Mouse (Mus musculus) embryonic facial prominence, embryonic 15.5 days (tissue): ENCODE results near the gene Bcl7a. TPM values are rescaled to one million over a fixed set of nuclear protein-coding genes. Genes with fewer than 3 reads are reported as not detected.
A peak's percentile ranks its signal among the peaks of the same experiment; 100 is the strongest.

Experiments
- ATAC-seq: fragments of 200-750 bp; cut with Nextera tagmentation; 2 replicates; pipeline ENCODE4 v1.8.0; 2017; ENCODE audit warnings: low read depth, moderate TSS enrichment; ENCODE audit not compliant: insufficient number of reproducible peaks, low FRiP score, low TSS enrichment
- H3K27ac ChIP-seq: fragments of 300-500 bp; sonication (generic); replicated peaks from 2 replicates; pipeline ENCODE4 v1.5.1; 2015; ENCODE audit warnings: mild to moderate bottlenecking, inconsistent platforms
- H3K27me3 ChIP-seq: fragments of 300-500 bp; sonication (generic); 2 replicates; pipeline ENCODE4 v1.6.1; 2015; ENCODE audit warnings: inconsistent platforms
- H3K36me3 ChIP-seq: fragments of 300-500 bp; sonication (generic); 2 replicates; pipeline ENCODE4 v1.6.1; 2015; ENCODE audit warnings: mild to moderate bottlenecking, inconsistent platforms
- H3K4me1 ChIP-seq: fragments of 300-500 bp; sonication (generic); 2 replicates; pipeline ENCODE4 v1.6.1; 2015; ENCODE audit warnings: inconsistent platforms
- H3K4me2 ChIP-seq: fragments of 300-500 bp; sonication (generic); replicated peaks from 2 replicates; pipeline ENCODE4 v1.6.1; 2015; ENCODE audit warnings: mild to moderate bottlenecking, inconsistent platforms
- H3K4me3 ChIP-seq: fragments of 300-500 bp; sonication (generic); replicated peaks from 2 replicates; pipeline ENCODE4 v1.5.1; 2015; ENCODE audit warnings: mild to moderate bottlenecking, inconsistent platforms
- H3K9ac ChIP-seq: fragments of 300-500 bp; sonication (generic); 2 replicates; pipeline ENCODE4 v1.6.1; 2015; ENCODE audit warnings: inconsistent platforms
- H3K9me3 ChIP-seq: fragments of 300-500 bp; sonication (generic); replicated peaks from 2 replicates; pipeline ENCODE4 v1.6.1; 2016; ENCODE audit warnings: inconsistent platforms
- WGBS: fragments of 180-500 bp; shearing (Covaris S2); methylation state at CpG from one replicate; pipeline ENCODE4 v1.1.7; 2015; 5-methylcytosine and 5-hydroxymethylcytosine counted together
- polyA plus RNA-seq: library from polyadenylated mRNA; unstranded; fragments of >200 nt; fragmentation: Nextera tagmentation; extraction: Ambion mirVana; gene quantifications from 2 replicates; pipeline ENCODE4 v1.2.1, GENCODE M21; 2015

The Bcl7a gene
- polyA plus RNA-seq, 1 experiment from 2014 or later: 31.0 TPM

GRCm38 (mm10) chr5:123336205-123336961 is 7.3 kb upstream of the Bcl7a start:
- no peak for ATAC-seq
- Histone ChIP-seq H3K4me3 (no peak overlapping the region), H3K27ac (no peak overlapping the region), H3K9me3 (no peaks in the 10 kb centered on the region), H3K36me3 (no peaks in the 10 kb centered on the region), H3K4me2 (no peak overlapping the region), H3K27me3 (no peaks in the 10 kb centered on the region), H3K9ac (no peak overlapping the region), H3K4me1 (no peaks in the 10 kb centered on the region)
- 73% methylated on average over 4 of the region's 4 CpGs for WGBS

DNA sequence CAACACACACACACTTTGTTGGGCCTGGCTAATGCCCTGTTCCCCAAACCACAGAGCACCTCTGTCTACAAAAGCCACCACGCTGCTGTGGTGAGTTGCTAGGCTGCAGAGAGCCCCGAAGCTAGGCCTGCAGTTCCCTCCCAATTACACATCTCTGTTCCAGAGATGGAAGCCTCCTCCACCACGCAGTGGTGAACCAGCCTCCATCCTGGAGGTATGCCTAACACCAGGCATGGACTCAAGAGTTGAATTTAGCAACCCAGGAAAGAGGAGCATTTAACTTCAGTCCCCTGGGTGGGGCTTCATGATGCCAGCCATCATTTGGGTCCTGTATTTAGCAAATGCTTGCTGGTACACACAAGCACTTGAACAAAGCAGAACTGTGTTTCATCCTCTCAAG is 5.2 kb upstream of the Bcl7a start:
- Histone ChIP-seq H3K9me3 (no peaks in the 10 kb centered on the region), H3K27ac (no peak overlapping the region), H3K27me3 (no peaks in the 10 kb centered on the region), H3K4me2 (no peak overlapping the region), H3K9ac (no peak overlapping the region), H3K4me1 (peaks cover 3% of the 10 kb centered on the region), H3K4me3 (no peak overlapping the region), H3K36me3 (no peaks in the 10 kb centered on the region)
- no peak for ATAC-seq
- 63% methylated on average over 3 of the region's 3 CpGs for WGBS

DNA sequence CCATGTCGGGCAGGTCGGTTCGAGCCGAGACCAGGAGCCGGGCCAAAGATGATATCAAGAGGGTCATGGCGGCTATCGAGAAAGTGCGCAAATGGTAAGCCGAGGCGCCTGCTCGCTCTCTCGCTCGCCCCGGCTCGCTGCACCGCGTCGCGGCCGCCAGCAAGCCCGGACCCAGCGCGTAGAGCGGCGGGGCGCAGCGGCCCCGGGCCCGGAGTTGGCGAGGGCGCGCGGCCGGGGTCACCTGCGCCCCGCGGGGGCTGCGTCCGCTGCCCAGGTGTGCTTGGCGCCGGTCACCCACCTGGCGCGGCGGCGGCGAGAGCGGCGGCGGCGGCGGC is 961 bp downstream of the Bcl7a start:
- peak; percentile 37 for ATAC-seq
- Histone ChIP-seq H3K4me3 (peak overlapping the region; percentile 86), H3K4me2 (peak overlapping the region; percentile 84), H3K36me3 (no peaks in the 10 kb centered on the region), H3K27me3 (no peaks in the 10 kb centered on the region), H3K27ac (peak overlapping the region; percentile 98), H3K9ac (peak overlapping the region; percentile 89), H3K4me1 (peaks cover 31% of the 10 kb centered on the region), H3K9me3 (no peaks in the 10 kb centered on the region)
- under 1% methylated on average over 43 of the region's 51 CpGs for WGBS

DNA sequence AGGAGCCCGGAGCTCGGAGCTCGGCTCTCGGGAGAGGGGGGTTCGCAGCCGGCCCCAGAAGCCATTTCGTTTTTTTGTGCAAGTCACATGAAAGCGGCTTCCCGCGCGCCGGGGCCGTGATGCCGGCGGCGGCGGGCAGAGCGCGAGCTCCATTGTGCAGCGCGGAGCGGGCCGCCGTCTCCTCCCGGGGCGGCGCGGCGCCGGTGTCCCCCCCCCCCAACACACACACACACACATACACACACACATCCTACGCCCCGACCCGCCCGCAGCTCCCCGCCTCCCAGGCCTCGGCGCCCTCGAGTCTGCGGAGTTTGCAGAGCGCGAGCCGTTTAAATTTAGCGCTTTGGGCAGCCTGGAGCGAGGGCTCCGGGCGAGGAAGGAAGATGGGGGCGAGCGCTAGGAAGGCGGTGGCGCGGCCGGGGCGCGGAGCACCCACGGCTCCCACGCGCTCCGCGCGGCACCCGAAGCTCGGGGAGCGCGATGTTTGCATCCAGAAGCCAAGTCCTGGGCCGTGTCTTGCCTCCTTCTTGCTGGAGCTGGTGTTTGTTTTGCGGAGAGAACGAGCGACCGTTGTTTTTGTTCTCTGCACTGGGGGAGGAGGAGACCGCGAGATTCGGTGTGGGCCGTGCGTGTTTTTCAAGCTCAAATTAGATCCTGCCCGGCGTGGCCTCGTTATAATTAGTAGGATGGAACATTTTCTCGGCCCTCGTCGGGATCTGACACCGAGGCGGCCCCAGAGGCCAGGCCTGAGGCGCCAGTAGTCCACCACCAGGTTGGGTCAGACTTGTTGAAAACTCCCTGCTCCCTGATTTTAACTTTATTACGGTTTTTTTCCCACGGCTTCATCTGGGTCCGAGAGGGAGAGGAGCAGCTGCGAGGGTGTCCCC is 1.6 kb downstream of the Bcl7a start:
- under 1% methylated on average over 78 of the region's 87 CpGs for WGBS
- Histone ChIP-seq H3K4me1 (peaks cover 34% of the 10 kb centered on the region), H3K4me3 (peak overlapping the region; percentile 86), H3K27me3 (no peaks in the 10 kb centered on the region), H3K36me3 (no peaks in the 10 kb centered on the region), H3K9me3 (no peaks in the 10 kb centered on the region), H3K4me2 (peak overlapping the region; percentile 84), H3K27ac (peak overlapping the region; percentile 98), H3K9ac (peak overlapping the region; percentile 89)
- peak; percentile 45; the same call in 1 of the 2 replicates for ATAC-seq

DNA sequence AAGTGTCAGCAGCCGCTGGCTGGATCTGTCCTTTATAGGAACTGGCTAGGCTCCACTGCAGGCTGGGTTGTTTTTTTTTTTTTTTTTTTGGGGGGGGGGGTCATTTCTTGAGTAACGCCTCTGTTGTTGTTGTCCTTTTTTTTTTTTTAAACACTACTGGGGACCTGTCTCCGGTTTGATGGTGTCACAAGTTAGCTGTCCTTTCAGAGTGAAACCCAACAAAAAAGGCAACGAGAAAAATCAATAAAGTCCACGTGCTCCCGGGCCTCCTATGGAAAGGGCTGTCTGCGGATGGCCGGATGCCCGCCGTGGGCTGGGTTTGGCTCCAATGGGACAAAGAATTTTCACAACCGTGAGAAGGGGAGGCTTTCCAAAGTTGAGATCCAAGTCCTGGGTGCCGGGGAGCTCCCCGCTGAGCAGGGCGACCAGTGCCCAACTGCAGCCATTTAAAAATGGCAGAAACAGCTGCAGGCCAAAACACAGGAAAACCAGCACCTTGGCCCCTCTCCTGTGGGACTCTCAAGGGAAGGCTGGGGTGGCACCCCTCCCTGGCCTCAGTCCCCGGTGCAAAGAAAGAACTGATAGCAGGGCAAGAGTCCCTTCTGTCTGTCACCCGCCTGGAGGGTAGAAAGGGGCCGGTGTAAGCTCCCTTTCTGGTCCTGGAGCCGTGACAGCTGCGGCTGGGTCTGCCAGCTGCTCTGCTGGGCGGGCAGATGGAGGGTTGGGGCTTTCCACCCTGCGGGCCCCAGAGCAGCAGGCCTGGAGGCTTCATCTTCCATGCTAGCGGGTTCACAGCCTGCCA is 2.4 kb downstream of the Bcl7a start:
- H3K9me3 ChIP-seq: no peaks in the 10 kb centered on the region
- peak; percentile 51; the same call in 1 of the 2 replicates for ATAC-seq
- H3K27ac ChIP-seq: peak overlapping the region; percentile 98
- peaks cover 43% of the 10 kb centered on the region for H3K4me1 ChIP-seq
- no peaks in the 10 kb centered on the region for H3K36me3 ChIP-seq
- peak overlapping the region; percentile 84 for H3K4me2 ChIP-seq
- no peaks in the 10 kb centered on the region for H3K27me3 ChIP-seq
- H3K9ac ChIP-seq: peak overlapping the region; percentile 89; the same call in 1 of the 2 replicates
- H3K4me3 ChIP-seq: peak overlapping the region; percentile 86
- 1% methylated on average over 22 of the region's 22 CpGs for WGBS

DNA sequence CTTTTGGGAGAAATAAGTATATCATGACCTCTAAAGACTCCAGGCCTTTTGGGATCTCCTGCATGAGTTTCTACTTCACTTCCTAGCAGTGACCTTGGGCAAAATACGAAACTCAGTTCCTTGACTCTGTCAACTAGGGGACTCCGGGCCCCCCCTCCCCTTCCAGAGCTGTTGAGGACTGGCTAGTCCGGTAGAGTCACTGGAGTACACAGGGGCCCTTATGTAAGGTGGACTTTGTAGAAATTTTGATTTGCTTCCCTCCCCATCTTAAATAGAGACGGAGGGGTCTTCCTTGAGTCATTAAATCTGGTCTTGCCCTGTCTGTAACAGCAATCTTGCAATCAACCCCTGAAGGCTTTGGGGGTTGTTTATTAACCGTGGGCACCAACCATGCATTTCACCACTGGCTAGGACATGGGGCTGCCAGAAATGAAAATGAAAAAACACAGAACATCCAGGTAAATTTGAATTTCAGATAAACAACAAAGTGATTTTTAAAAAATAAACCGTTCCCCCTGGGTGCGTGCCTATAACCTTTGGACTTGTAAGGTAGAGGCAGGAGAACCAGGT is 3.2 kb downstream of the Bcl7a start:
- no peak for ATAC-seq
- 55% methylated on average over 7 of the region's 7 CpGs for WGBS
- peak overlapping the region; percentile 98 for H3K27ac ChIP-seq

GRCm38 (mm10) chr5:123347985-123348384 is 4.4 kb downstream of the Bcl7a start:
- 73% methylated on average over 2 of the region's 2 CpGs for WGBS
- no peak overlapping the region for H3K4me3 ChIP-seq
- no peaks in the 10 kb centered on the region for H3K27me3 ChIP-seq
- no peaks in the 10 kb centered on the region for H3K9me3 ChIP-seq
- ATAC-seq: no peak
- no peak overlapping the region for H3K4me2 ChIP-seq
- peaks cover 50% of the 10 kb centered on the region for H3K4me1 ChIP-seq
- H3K9ac ChIP-seq: no peak overlapping the region
- H3K36me3 ChIP-seq: peaks cover 4% of the 10 kb centered on the region; the same call in 1 of the 2 replicates
- H3K27ac ChIP-seq: no peak overlapping the region

More for the DNA sequence above, 3.2 kb downstream of the Bcl7a start:
- no peaks in the 10 kb centered on the region for H3K9me3 ChIP-seq
- no peak overlapping the region for H3K9ac ChIP-seq
- H3K36me3 ChIP-seq: peaks cover 1% of the 10 kb centered on the region; the same call in 1 of the 2 replicates
- H3K4me2 ChIP-seq: peak overlapping the region; percentile 84
- H3K27me3 ChIP-seq: no peaks in the 10 kb centered on the region
- H3K4me3 ChIP-seq: peak overlapping the region; percentile 86
- H3K4me1 ChIP-seq: peaks cover 43% of the 10 kb centered on the region

GRCm38 (mm10) chr5:123350386-123350785 is 6.8 kb downstream of the Bcl7a start:
- Histone ChIP-seq H3K9ac (no peak overlapping the region), H3K27ac (no peak overlapping the region), H3K4me3 (no peak overlapping the region), H3K4me1 (peaks cover 50% of the 10 kb centered on the region), H3K27me3 (no peaks in the 10 kb centered on the region), H3K36me3 (peaks cover 14% of the 10 kb centered on the region; the same call in 1 of the 2 replicates), H3K9me3 (no peaks in the 10 kb centered on the region), H3K4me2 (no peak overlapping the region)
- no peak for ATAC-seq
- 41% methylated on average over 10 of the region's 10 CpGs for WGBS

- H3K9ac ChIP-seq: no peak overlapping the region
- 66% methylated on average over 11 of the region's 11 CpGs for WGBS
- peak overlapping the region; percentile 77 for H3K27ac ChIP-seq
- H3K4me2 ChIP-seq: no peak overlapping the region
- peaks cover 21% of the 10 kb centered on the region for H3K4me1 ChIP-seq
- peak; percentile 69; the same call in 1 of the 2 replicates for ATAC-seq
- no peak overlapping the region for H3K4me3 ChIP-seq
- H3K27me3 ChIP-seq: no peaks in the 10 kb centered on the region
- H3K36me3 ChIP-seq: peaks cover 66% of the 10 kb centered on the region
- H3K9me3 ChIP-seq: no peaks in the 10 kb centered on the region
Measured at GRCm38 (mm10) chr5:123355918-123356317, 12.3 kb downstream of the Bcl7a start.

DNA sequence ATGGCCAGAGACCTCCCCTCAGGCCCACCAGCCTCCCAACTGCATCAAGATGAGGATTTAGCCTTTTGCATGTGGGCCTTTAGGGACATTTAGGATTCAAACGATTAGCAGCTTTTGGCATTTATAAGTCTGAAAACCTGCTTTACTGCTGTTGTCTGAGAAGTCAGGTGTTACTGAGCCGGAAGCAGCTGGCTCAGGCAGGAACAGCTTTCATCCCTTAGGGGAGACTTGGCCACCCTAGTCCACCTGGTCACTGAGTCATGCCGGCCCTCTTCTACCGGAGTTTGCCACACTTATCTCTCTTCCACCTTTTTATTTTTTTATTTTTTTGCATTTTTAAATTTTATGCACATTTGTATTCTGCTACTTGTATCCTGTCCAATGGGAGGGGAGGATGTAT is 13.6 kb downstream of the Bcl7a start:
- H3K36me3 ChIP-seq: peaks cover 76% of the 10 kb centered on the region

More for the DNA sequence above, 13.6 kb downstream of the Bcl7a start:
- Histone ChIP-seq H3K9ac (no peak overlapping the region), H3K27ac (no peak overlapping the region), H3K4me1 (0 out of 2 replicates have a peak, but pooled peaks cover 19% of the 10 kb centered on the region), H3K4me3 (no peak overlapping the region), H3K27me3 (no peaks in the 10 kb centered on the region), H3K9me3 (no peaks in the 10 kb centered on the region), H3K4me2 (no peak overlapping the region)
- no peak for ATAC-seq
- 84% methylated on average over 4 of the region's 4 CpGs for WGBS
